Mouse (Mus musculus): ENCODE results near the gene Zfp790. TPM values are rescaled to one million over a fixed set of nuclear protein-coding genes. Genes with fewer than 3 reads are reported as not detected.

Zfp790 gene
- 11.6 and 13.2 TPM in 2 replicates for polyA plus RNA-seq (2016; fragmentation: Nextera tagmentation; extraction: Ambion mirVana)

- H3K4me3 ChIP-seq = peak within 1 kb of the TSS; percentile 76
Measured at GRCm38 (mm10) chr7:29815910-29816429, at the start of gene Zfp790. Gene Zfp790 (plus strand): TSS chr7:29816114.

GRCm38 (mm10) chr7:29767058-29767686 is 48.7 kb upstream of the Zfp790 start:
- Histone ChIP-seq H3K9me3 (no peaks in the 10 kb centered on the region), H3K4me1 (peaks cover 23% of the 10 kb centered on the region), H3K27ac (peak overlapping the region; percentile 79), H3K4me3 (peak overlapping the region; percentile 80), H3K36me3 (replicated peaks) (peaks cover 14% of the 10 kb centered on the region), H3K27me3 (ENCODE audit: poor library complexity, severe bottlenecking) (no peaks in the 10 kb centered on the region)
- WGBS = 1% methylated on average over 15 of the region's 15 CpGs
- peak; percentile 74 for DNase-seq (ENCODE audit: extremely low spot score, low spot score)

More at GRCm38 (mm10) chr7:29815910-29816429, at the start of gene Zfp790:
- WGBS = under 1% methylated on average over 26 of the region's 26 CpGs
- DNase-seq (ENCODE audit: extremely low spot score, low spot score) = peak; percentile 90
- Histone ChIP-seq H3K9me3 (peaks cover 4% of the 10 kb centered on the region; the same call in 1 of the 2 replicates), H3K27ac (peak within 1 kb of the TSS; percentile 84), H3K4me1 (peaks cover 30% of the 10 kb centered on the region), H3K27me3 (ENCODE audit: poor library complexity, severe bottlenecking) (no peaks in the 10 kb centered on the region), H3K36me3 (replicated peaks) (peaks cover 12% of the 10 kb centered on the region)

- Histone ChIP-seq H3K4me3 (peak within 1 kb of the TSS; percentile 80), H3K27ac (peak within 1 kb of the TSS; percentile 89), H3K36me3 (replicated peaks) (peaks cover 25% of the 10 kb centered on the region), H3K9me3 (no peaks in the 10 kb centered on the region), H3K4me1 (peaks cover 23% of the 10 kb centered on the region), H3K27me3 (ENCODE audit: poor library complexity, severe bottlenecking) (no peaks in the 10 kb centered on the region)
- WGBS = under 1% methylated on average over 32 of the region's 32 CpGs
- DNase-seq (ENCODE audit: extremely low spot score, low spot score) = peak; percentile 85
Measured at GRCm38 (mm10) chr7:29768090-29768900, 47.6 kb upstream of the Zfp790 start, which contains the start of gene Zfp84. Gene Zfp84 (plus strand): TSS chr7:29768552.

GRCm38 (mm10) chr7:29768980-29769379 is 46.9 kb upstream of the Zfp790 start:
- peaks cover 31% of the 10 kb centered on the region for H3K36me3 ChIP-seq (replicated peaks)
- H3K9me3 ChIP-seq = no peaks in the 10 kb centered on the region
- WGBS = 7% methylated on average over 10 of the region's 10 CpGs
- H3K4me1 ChIP-seq = peaks cover 23% of the 10 kb centered on the region
- H3K4me3 ChIP-seq = peak overlapping the region; percentile 80
- peak overlapping the region; percentile 89 for H3K27ac ChIP-seq
- DNase-seq (ENCODE audit: extremely low spot score, low spot score) = no peak
- no peaks in the 10 kb centered on the region for H3K27me3 ChIP-seq (ENCODE audit: poor library complexity, severe bottlenecking)

- 92% methylated on average over 7 of the region's 7 CpGs for WGBS
- Histone ChIP-seq H3K27ac (no peak overlapping the region), H3K36me3 (replicated peaks) (peaks cover 77% of the 10 kb centered on the region), H3K4me1 (peaks cover 12% of the 10 kb centered on the region), H3K4me3 (no peak overlapping the region), H3K9me3 (peaks cover 13% of the 10 kb centered on the region), H3K27me3 (ENCODE audit: poor library complexity, severe bottlenecking) (no peaks in the 10 kb centered on the region)
- DNase-seq (ENCODE audit: extremely low spot score, low spot score) = peak; percentile 10
Measured at GRCm38 (mm10) chr7:29773503-29773902, 42.4 kb upstream of the Zfp790 start.

- Histone ChIP-seq H3K27ac (no peak overlapping the region), H3K9me3 (peaks cover 13% of the 10 kb centered on the region), H3K4me3 (no peak overlapping the region), H3K36me3 (replicated peaks) (peaks cover 85% of the 10 kb centered on the region), H3K4me1 (peaks cover 7% of the 10 kb centered on the region), H3K27me3 (ENCODE audit: poor library complexity, severe bottlenecking) (no peaks in the 10 kb centered on the region)
- 87% methylated on average over 3 of the region's 3 CpGs for WGBS
- DNase-seq (ENCODE audit: extremely low spot score, low spot score) = no peak
Measured at GRCm38 (mm10) chr7:29774371-29774770, 41.5 kb upstream of the Zfp790 start.

GRCm38 (mm10) chr7:29776568-29776967 is 39.3 kb upstream of the Zfp790 start:
- peaks cover 13% of the 10 kb centered on the region for H3K9me3 ChIP-seq
- H3K4me3 ChIP-seq = no peak overlapping the region
- no peak overlapping the region for H3K27ac ChIP-seq
- WGBS = 94% methylated on average over 19 of the region's 19 CpGs
- H3K36me3 ChIP-seq (replicated peaks) = peaks cover 84% of the 10 kb centered on the region
- H3K27me3 ChIP-seq (ENCODE audit: poor library complexity, severe bottlenecking) = no peaks in the 10 kb centered on the region
- DNase-seq (ENCODE audit: extremely low spot score, low spot score) = no peak
- no peaks in the 10 kb centered on the region for H3K4me1 ChIP-seq

GRCm38 (mm10) chr7:29777372-29777771 is 38.5 kb upstream of the Zfp790 start:
- Histone ChIP-seq H3K4me1 (no peaks in the 10 kb centered on the region), H3K4me3 (no peak overlapping the region), H3K9me3 (peaks cover 13% of the 10 kb centered on the region), H3K27ac (no peak overlapping the region), H3K27me3 (ENCODE audit: poor library complexity, severe bottlenecking) (no peaks in the 10 kb centered on the region), H3K36me3 (replicated peaks) (peaks cover 76% of the 10 kb centered on the region)
- 95% methylated on average over 10 of the region's 10 CpGs for WGBS
- DNase-seq (ENCODE audit: extremely low spot score, low spot score) = no peak

- peak; percentile 93 for DNase-seq (ENCODE audit: extremely low spot score, low spot score)
- peaks cover 36% of the 10 kb centered on the region for H3K36me3 ChIP-seq (replicated peaks)
- WGBS = under 1% methylated on average over 45 of the region's 45 CpGs
- no peaks in the 10 kb centered on the region for H3K27me3 ChIP-seq (ENCODE audit: poor library complexity, severe bottlenecking)
- H3K9me3 ChIP-seq = peaks cover 3% of the 10 kb centered on the region; the same call in 1 of the 2 replicates
- H3K4me3 ChIP-seq = peak within 1 kb of the TSS; percentile 86
- peak within 1 kb of the TSS; percentile 92 for H3K27ac ChIP-seq
- H3K4me1 ChIP-seq = peaks cover 23% of the 10 kb centered on the region
Measured at GRCm38 (mm10) chr7:29783871-29784551, 31.9 kb upstream of the Zfp790 start, which contains the start of gene Zfp30. Gene Zfp30 (plus strand): TSS chr7:29783998.

GRCm38 (mm10) chr7:29785023-29785422 is 30.9 kb upstream of the Zfp790 start:
- Histone ChIP-seq H3K4me1 (peaks cover 23% of the 10 kb centered on the region), H3K4me3 (peak overlapping the region; percentile 86), H3K27me3 (ENCODE audit: poor library complexity, severe bottlenecking) (no peaks in the 10 kb centered on the region), H3K9me3 (peaks cover 3% of the 10 kb centered on the region; the same call in 1 of the 2 replicates), H3K27ac (no peak overlapping the region), H3K36me3 (replicated peaks) (peaks cover 36% of the 10 kb centered on the region)
- no peak for DNase-seq (ENCODE audit: extremely low spot score, low spot score)
- 76% methylated on average over 8 of the region's 8 CpGs for WGBS

- H3K4me3 ChIP-seq = peak overlapping the region; percentile 86
- WGBS = 84% methylated on average over 5 of the region's 5 CpGs
- H3K4me1 ChIP-seq = peaks cover 23% of the 10 kb centered on the region
- H3K36me3 ChIP-seq (replicated peaks) = peaks cover 44% of the 10 kb centered on the region
- H3K27ac ChIP-seq = no peak overlapping the region
- H3K27me3 ChIP-seq (ENCODE audit: poor library complexity, severe bottlenecking) = no peaks in the 10 kb centered on the region
- H3K9me3 ChIP-seq = peaks cover 3% of the 10 kb centered on the region; the same call in 1 of the 2 replicates
- no peak for DNase-seq (ENCODE audit: extremely low spot score, low spot score)
Measured at GRCm38 (mm10) chr7:29785888-29786287, 30.0 kb upstream of the Zfp790 start.

GRCm38 (mm10) chr7:29792906-29793305 is 23.0 kb upstream of the Zfp790 start:
- Histone ChIP-seq H3K27ac (no peak overlapping the region), H3K4me3 (peak overlapping the region; percentile 14), H3K27me3 (ENCODE audit: poor library complexity, severe bottlenecking) (peaks cover 31% of the 10 kb centered on the region), H3K36me3 (replicated peaks) (peaks cover 70% of the 10 kb centered on the region), H3K9me3 (peaks cover 27% of the 10 kb centered on the region), H3K4me1 (0 out of 2 replicates have a peak, but pooled peaks cover 4% of the 10 kb centered on the region)
- DNase-seq (ENCODE audit: extremely low spot score, low spot score) = no peak
- 30% methylated on average over 27 of the region's 27 CpGs for WGBS
